Mouse (Mus musculus): Measurements from ENCODE around the gene Luc7l3. TPM values are rescaled to one million over a fixed set of nuclear protein-coding genes. Genes with fewer than 3 reads are reported as not detected.
A peak's percentile ranks its signal among the peaks of the same experiment; 100 is the strongest.

The Luc7l3 gene
- total RNA-seq, 2 experiments from 2014 or later, result 40.6 to 45.0 TPM

GRCm38 (mm10) chr11:94339732-94340585 is 18.2 kb upstream of the Luc7l3 start:
- peak; percentile 24 to 55 for DNase-seq
- intact Hi-C loops (cut with DNase I), result loop anchor here (2.0 to 5.0 kb wide), 2 partner anchors 147 to 202 kb away; partner anchors contain the start of gene Spata20

- no peak for DNase-seq
- intact Hi-C loops (cut with DNase I), result loop anchor here (2.0 kb wide), 1 partner anchor 148 kb away; the partner anchor contains the start of gene Spata20
Observed at GRCm38 (mm10) chr11:94338347-94338746, 16.6 kb upstream of the Luc7l3 start.

GRCm38 (mm10) chr11:94336551-94336950 is 14.8 kb upstream of the Luc7l3 start:
- DNase-seq, result no peak
- intact Hi-C loops (cut with DNase I), result no loop called here

- intact Hi-C loops (cut with DNase I), result no loop called here
- no peak for DNase-seq
Observed at GRCm38 (mm10) chr11:94334386-94334968, 12.7 kb upstream of the Luc7l3 start.

- no peak for DNase-seq
- intact Hi-C loops (cut with DNase I), result no loop called here
Observed at GRCm38 (mm10) chr11:94332726-94333125, 10.9 kb upstream of the Luc7l3 start.

GRCm38 (mm10) chr11:94330211-94330610 is 8.4 kb upstream of the Luc7l3 start:
- DNase-seq, result no peak
- intact Hi-C loops (cut with DNase I), result no loop called here

- intact Hi-C loops (cut with DNase I), result loop anchor here (2.0 kb wide), 1 partner anchor 75 kb away; no protein-coding TSS in a partner anchor
Observed at GRCm38 (mm10) chr11:94329270-94329891, 7.6 kb upstream of the Luc7l3 start.

GRCm38 (mm10) chr11:94328644-94329025 is 6.8 kb upstream of the Luc7l3 start:
- DNase-seq, result no peak
- intact Hi-C loops (cut with DNase I), result loop anchor here (2.0 kb wide), 1 partner anchor 76 kb away; no protein-coding TSS in a partner anchor

More at GRCm38 (mm10) chr11:94329270-94329891, 7.6 kb upstream of the Luc7l3 start:
- peak; percentile 52 to 65 for DNase-seq

- intact Hi-C loops (cut with DNase I), result loop anchor here (2.0 kb wide), 1 partner anchor 77 kb away; no protein-coding TSS in a partner anchor
- DNase-seq, result peak; percentile 95
Observed at GRCm38 (mm10) chr11:94327693-94328643, 6.2 kb upstream of the Luc7l3 start, which contains the start of gene Ankrd40. TSS of gene Ankrd40 (plus strand) at chr11:94328001.

GRCm38 (mm10) chr11:94326961-94327411 is 5.2 kb upstream of the Luc7l3 start:
- intact Hi-C loops (cut with DNase I), result no loop called here

GRCm38 (mm10) chr11:94324618-94325017 is 2.8 kb upstream of the Luc7l3 start:
- intact Hi-C loops (cut with DNase I), result no loop called here
- no peak for DNase-seq

More at GRCm38 (mm10) chr11:94326961-94327411, 5.2 kb upstream of the Luc7l3 start:
- DNase-seq, result no peak

GRCm38 (mm10) chr11:94323271-94323925 is 1.6 kb upstream of the Luc7l3 start:
- DNase-seq, result no peak
- intact Hi-C loops (cut with DNase I), result no loop called here

- no peak for DNase-seq
- intact Hi-C loops (cut with DNase I), result no loop called here
Observed at GRCm38 (mm10) chr11:94322636-94323035, 848 bp upstream of the Luc7l3 start.

GRCm38 (mm10) chr11:94320969-94321930 is 538 bp downstream of the Luc7l3 start:
- intact Hi-C loops (cut with DNase I), result no loop called here
- DNase-seq, result peak in 1 of 2 experiments; percentile 68

- DNase-seq, result no peak
- intact Hi-C loops (cut with DNase I), result no loop called here
Observed at GRCm38 (mm10) chr11:94318056-94318455, 3.7 kb downstream of the Luc7l3 start.

- intact Hi-C loops (cut with DNase I), result no loop called here
- no peak for DNase-seq
Observed at GRCm38 (mm10) chr11:94317515-94317914, 4.3 kb downstream of the Luc7l3 start.

GRCm38 (mm10) chr11:94317014-94317413 is 4.8 kb downstream of the Luc7l3 start:
- no peak for DNase-seq
- intact Hi-C loops (cut with DNase I), result no loop called here

GRCm38 (mm10) chr11:94316528-94316927 is 5.3 kb downstream of the Luc7l3 start:
- intact Hi-C loops (cut with DNase I), result no loop called here
- no peak for DNase-seq
